Mouse (Mus musculus) 3T3-L1 (cell line): Measurements from ENCODE around the gene Iqca.

ENCODE experiments used
- DNase-seq: peaks from one replicate; pipeline ENCODE4 v3.0.0-alpha.2; 2015; ENCODE audit warnings: low read depth, low spot score

Gene Iqca

GRCm38 (mm10) chr1:90132402-90132801 lies 20.8 kb downstream of the Iqca start:
- DNase-seq = no peak

GRCm38 (mm10) chr1:90131982-90132381 lies 21.2 kb downstream of the Iqca start:
- no peak for DNase-seq

- DNase-seq = no peak
Observed at GRCm38 (mm10) chr1:90124561-90124960, 28.6 kb downstream of the Iqca start.

- no peak for DNase-seq
Observed at GRCm38 (mm10) chr1:90120706-90121105, 32.5 kb downstream of the Iqca start.

- DNase-seq = no peak
Observed at GRCm38 (mm10) chr1:90119214-90119613, 34.0 kb downstream of the Iqca start.

- DNase-seq = no peak
Observed at GRCm38 (mm10) chr1:90117207-90117606, 36.0 kb downstream of the Iqca start.

GRCm38 (mm10) chr1:90114586-90114985 lies 38.6 kb downstream of the Iqca start:
- no peak for DNase-seq

- DNase-seq = no peak
Observed at GRCm38 (mm10) chr1:90113655-90114244, 39.5 kb downstream of the Iqca start.

GRCm38 (mm10) chr1:90112669-90113068 lies 40.5 kb downstream of the Iqca start:
- no peak for DNase-seq

- DNase-seq = peak; percentile 81
Observed at GRCm38 (mm10) chr1:90111198-90111839, 41.9 kb downstream of the Iqca start.

- no peak for DNase-seq
Observed at GRCm38 (mm10) chr1:90103896-90104487, 49.2 kb downstream of the Iqca start.

GRCm38 (mm10) chr1:90100360-90101232 lies 52.6 kb downstream of the Iqca start:
- DNase-seq = peak; percentile 97

- DNase-seq = no peak
Observed at GRCm38 (mm10) chr1:90092816-90093493, 60.2 kb downstream of the Iqca start.

GRCm38 (mm10) chr1:90088192-90088990 lies 64.8 kb downstream of the Iqca start:
- peak; percentile 20 for DNase-seq

- DNase-seq = no peak
Observed at GRCm38 (mm10) chr1:90086461-90086860, 66.7 kb downstream of the Iqca start.

GRCm38 (mm10) chr1:90085526-90086157 lies 67.6 kb downstream of the Iqca start:
- DNase-seq = no peak

- no peak for DNase-seq
Observed at GRCm38 (mm10) chr1:90076291-90076690, 76.9 kb downstream of the Iqca start.

GRCm38 (mm10) chr1:90074779-90075178 lies 78.4 kb downstream of the Iqca start:
- peak; percentile 69 for DNase-seq

- no peak for DNase-seq
Observed at GRCm38 (mm10) chr1:90071812-90072580, 81.2 kb downstream of the Iqca start.
